9 mouse cellular contexts compared by ENCODE assay signal in genomic region chr12:70752266-70752910, GRCm38 (mm10).
DNase-seq lines count a peak whose midpoint lies in the region; ATAC-seq and TF ChIP-seq lines count a peak whose summit lies in the region.
"Had no signal": no experiment of that assay in that cellular context is flagged by ENCODE, and none has a peak within 500 bp of the region (broad histone marks: within the 10 kb centered on the region; RNA-seq: fewer than 3 reads in every experiment).

No protein-coding gene starts in this region.

- TF ChIP-seq POLR2A in cerebellum, adult 2 months (IDR thresholded peaks at IDR 0.05; ENCODE audit: borderline replicate concordance, insufficient read depth, low read length), result no peak

- H3K4me3 ChIP-seq in heart, embryonic 10.5 days, result no peak overlapping the region
- no peak overlapping the region for H3K4me3 ChIP-seq in cerebellum, adult 2 months (replicated peaks; ENCODE audit: insufficient read depth, low read depth, low read length)
- H3K4me3 ChIP-seq: erythroblast, embryonic 14.5 days had no signal

- H3K27me3 ChIP-seq in heart, embryonic 10.5 days (ENCODE audit: insufficient read depth, poor library complexity, severe bottlenecking), result no peaks in the 10 kb centered on the region
- no peaks in the 10 kb centered on the region for H3K27me3 ChIP-seq in cerebellum, adult 2 months (ENCODE audit: control insufficient read depth, insufficient read depth, low read length)

- ATAC-seq in megakaryocyte progenitor cell, adult 5-6 weeks (replicated peaks; ENCODE audit: poor library complexity), result no peak

- H3K9me3 ChIP-seq in heart, embryonic 10.5 days, result no peaks in the 10 kb centered on the region

- H3K36me3 ChIP-seq in heart, embryonic 10.5 days, result no peaks in the 10 kb centered on the region

- intact Hi-C loops in left cerebral cortex, postnatal 25 days (cut with DNase I), result no loop called here

- no peak for TF ChIP-seq CTCF in cerebellum, adult 2 months (IDR thresholded peaks at IDR 0.05; ENCODE audit: borderline replicate concordance, insufficient read depth, low read depth, low read length)

- H3K4me1 ChIP-seq in heart, embryonic 10.5 days, result peaks cover 9% of the 10 kb centered on the region
- H3K4me1 ChIP-seq in cerebellum, adult 2 months (ENCODE audit: control insufficient read depth, insufficient read depth, low read length), result no peaks in the 10 kb centered on the region

- DNase-seq in gastrocnemius, adult 18-20 months (ENCODE audit: low spot score), result peak; percentile 4
- DNase-seq in gastrocnemius, postnatal 25 days, result no peak
- peak; percentile 71 for DNase-seq in embryo, embryonic 10 days (ENCODE audit: low spot score)
- no peak for DNase-seq in heart, embryonic 10.5 days (ENCODE audit: low spot score)
- DNase-seq in left cerebral cortex, postnatal 25 days (ENCODE audit: low spot score in 2 of 2), result peak; percentile 28 to 56
- peak; percentile 24 to 29 for DNase-seq in right cerebral cortex, adult 2 months (ENCODE audit: low spot score in 2 of 2)
- DNase-seq in cerebellum, adult 2 months, result no peak

- WGBS in heart, embryonic 10.5 days, result 41% methylated on average over 11 of the region's 11 CpGs
- 63% methylated on average over 11 of the region's 11 CpGs for WGBS in cerebellum, adult 2 months

- H3K27ac ChIP-seq in heart, embryonic 10.5 days, result peak overlapping the region; percentile 62; the same call in 1 of the 2 replicates
- no peak overlapping the region for H3K27ac ChIP-seq in cerebellum, adult 2 months (ENCODE audit: insufficient read depth, low read length)

Comparison
In these comparisons a context has a peak if more than half of its experiments do, and no peak if none do; other contexts are left out.
1. DNase-seq: peak in gastrocnemius, adult 18-20 months (single experiment), embryo, embryonic 10 days (single experiment), left cerebral cortex, postnatal 25 days (2 of 2) and right cerebral cortex, adult 2 months (2 of 2); none in gastrocnemius, postnatal 25 days (single experiment), heart, embryonic 10.5 days (single experiment) and cerebellum, adult 2 months (0 of 2).